Mouse (Mus musculus) bone marrow macrophage, adult 2 months (primary cell): ENCODE measurements around the gene Bpifc. TPM values are rescaled to one million over a fixed set of nuclear protein-coding genes. Genes with fewer than 3 reads are reported as not detected.
A peak's percentile ranks its signal among the peaks of the same experiment; 100 is the strongest.

Source experiments
- H3K27ac ChIP-seq: 2 replicates; pipeline ENCODE4 v1.5.1; 2012; ENCODE audit warnings: low read depth, low read length; ENCODE audit not compliant: insufficient read depth
- H3K4me1 ChIP-seq: 2 replicates; pipeline ENCODE4 v1.6.1; 2012; ENCODE audit warnings: low read length; ENCODE audit not compliant: control insufficient read depth, insufficient read depth
- H3K4me3 ChIP-seq: 2 replicates; pipeline ENCODE4 v1.5.1; 2012; ENCODE audit warnings: mild to moderate bottlenecking, low read length, moderate library complexity; ENCODE audit not compliant: insufficient read depth
- CTCF ChIP-seq: IDR thresholded peaks from 2 replicates; pipeline ENCODE4 v1.5.1; 2012; ENCODE audit warnings: low read depth, mild to moderate bottlenecking, low read length, moderate library complexity
- POLR2A ChIP-seq: IDR thresholded peaks from 2 replicates; pipeline ENCODE4 v1.6.1; 2012; ENCODE audit warnings: mild to moderate bottlenecking, low read depth, low read length, borderline replicate concordance
- polyA plus RNA-seq: library from polyadenylated mRNA; stranded (reverse); fragments of >200 nt; gene quantifications from 2 replicates; pipeline ENCODE4 v1.2.4, GENCODE M21; 2012; ENCODE audit not compliant: missing spikeins, insufficient read depth, insufficient read length

Gene Bpifc
- polyA plus RNA-seq, 1 experiment, result not detected

DNA sequence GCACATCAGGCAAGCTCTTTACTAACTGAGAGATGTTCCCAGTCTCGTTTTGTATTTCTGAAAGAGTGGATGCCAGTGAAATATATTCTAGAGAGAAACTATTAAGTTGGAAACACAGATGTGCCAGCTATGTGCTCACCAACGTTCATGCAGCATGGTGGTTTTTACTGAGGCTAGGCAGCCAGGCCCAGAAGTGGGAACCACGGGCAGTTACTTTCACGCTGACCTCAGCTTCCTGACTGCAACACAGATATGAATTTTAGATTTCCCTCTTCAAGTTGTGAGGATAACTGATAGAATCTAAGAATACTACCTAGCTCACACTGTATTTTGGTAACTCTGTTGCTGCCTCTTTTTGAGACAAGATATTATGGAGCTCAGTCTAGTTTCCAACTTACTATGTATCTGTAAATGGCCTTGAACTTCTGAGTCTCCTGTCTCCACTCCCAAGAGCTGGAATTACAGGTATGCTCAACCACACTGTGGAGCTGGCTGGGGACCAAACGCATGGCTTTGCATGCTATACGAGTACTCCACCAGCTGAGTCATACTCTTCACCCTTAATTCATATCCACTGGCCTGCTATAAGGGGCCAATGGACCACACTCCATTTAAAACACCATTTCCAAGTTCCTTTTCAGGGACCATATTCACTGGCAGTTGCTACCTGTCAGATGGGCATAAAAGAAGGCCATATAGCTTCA, 22.1 kb downstream of the Bpifc start:
- Histone ChIP-seq H3K27ac (no peak overlapping the region), H3K4me1 (no peaks in the 10 kb centered on the region), H3K4me3 (no peak overlapping the region)
- TF ChIP-seq POLR2A (no peak), CTCF (no peak)

DNA sequence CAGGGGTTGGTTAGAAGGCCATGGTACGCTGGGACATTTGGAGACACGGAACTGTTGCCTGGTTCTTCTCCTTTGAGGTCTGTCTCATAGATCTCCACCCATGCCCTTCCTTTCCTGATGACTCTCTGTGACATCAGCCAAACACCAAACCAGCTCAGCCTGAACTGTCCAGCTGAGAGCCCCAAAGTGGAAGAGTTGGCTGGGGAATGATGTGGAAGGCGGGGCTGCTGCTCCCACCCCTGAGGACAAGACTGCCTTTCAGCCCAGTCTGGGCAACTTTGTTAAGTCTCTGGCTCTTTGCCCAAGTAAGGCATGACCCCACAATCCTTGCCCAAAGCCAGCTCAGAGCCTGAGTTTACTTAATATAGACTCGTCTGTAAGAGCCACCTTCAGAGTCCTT, 38.8 kb downstream of the Bpifc start:
- no peak overlapping the region for H3K27ac ChIP-seq
- TF ChIP-seq POLR2A (no peak), CTCF (no peak)
- no peak overlapping the region for H3K4me3 ChIP-seq
- H3K4me1 ChIP-seq, result peaks cover 4% of the 10 kb centered on the region

DNA sequence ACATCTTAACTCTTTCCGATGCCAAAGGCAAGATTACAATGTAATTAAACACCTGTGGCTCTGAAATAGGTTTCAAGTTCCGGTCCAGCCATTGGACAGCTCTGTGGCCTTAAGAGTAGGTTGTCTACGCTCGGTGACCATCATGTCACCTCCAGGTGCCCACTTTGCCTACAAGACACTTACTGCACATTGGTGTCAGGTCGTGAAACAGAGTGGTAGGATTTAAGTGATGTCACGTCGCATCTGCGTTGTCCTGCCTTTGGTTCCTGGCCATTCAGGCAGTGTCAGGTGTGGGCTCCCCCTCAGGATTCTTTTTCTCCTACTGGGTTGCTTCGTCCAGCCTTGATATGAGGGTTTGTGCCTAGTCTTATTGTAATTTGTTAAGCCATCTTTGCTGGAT, 39.9 kb downstream of the Bpifc start:
- TF ChIP-seq CTCF, result no peak
- no peak for TF ChIP-seq POLR2A
- no peak overlapping the region for H3K4me3 ChIP-seq
- no peak overlapping the region for H3K27ac ChIP-seq
- H3K4me1 ChIP-seq, result peaks cover 4% of the 10 kb centered on the region

DNA sequence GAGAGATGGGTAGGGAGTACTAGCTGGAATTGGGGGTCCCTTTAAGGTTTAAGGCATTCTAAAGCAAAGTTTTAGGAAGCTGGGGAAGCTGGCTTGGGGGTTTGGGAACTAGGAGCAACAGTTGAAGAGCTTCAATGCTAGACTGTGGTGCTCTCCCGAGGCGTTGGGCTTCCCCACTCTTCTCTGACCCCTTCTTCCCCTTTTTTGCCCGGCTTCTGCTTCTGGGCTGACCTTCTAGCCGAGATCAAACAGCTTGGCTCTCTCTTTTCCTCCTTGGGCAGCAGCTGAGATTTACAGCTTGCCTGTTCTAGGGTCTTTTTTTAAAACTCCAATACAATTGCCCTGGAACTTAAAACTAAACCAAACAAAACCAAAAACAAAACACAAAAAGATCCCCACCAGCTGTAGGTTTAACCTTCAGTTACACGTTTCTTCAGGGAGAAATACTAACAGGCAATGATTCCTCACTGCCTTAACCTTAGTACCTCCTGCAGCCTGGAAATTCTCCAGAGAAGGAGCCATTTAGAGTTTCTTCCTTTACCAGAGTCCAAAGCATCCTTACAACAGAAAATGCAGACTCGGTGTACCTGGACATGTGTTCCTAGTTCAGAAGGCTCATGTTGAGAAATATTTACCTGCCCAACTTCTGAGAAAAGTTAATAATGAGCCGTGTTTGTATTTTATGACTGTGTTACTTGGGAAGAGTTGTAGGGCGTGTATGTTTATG, 41.6 kb downstream of the Bpifc start:
- Histone ChIP-seq H3K27ac (no peak overlapping the region), H3K4me3 (no peak overlapping the region), H3K4me1 (peaks cover 4% of the 10 kb centered on the region)
- no peak for TF ChIP-seq CTCF
- no peak for TF ChIP-seq POLR2A

DNA sequence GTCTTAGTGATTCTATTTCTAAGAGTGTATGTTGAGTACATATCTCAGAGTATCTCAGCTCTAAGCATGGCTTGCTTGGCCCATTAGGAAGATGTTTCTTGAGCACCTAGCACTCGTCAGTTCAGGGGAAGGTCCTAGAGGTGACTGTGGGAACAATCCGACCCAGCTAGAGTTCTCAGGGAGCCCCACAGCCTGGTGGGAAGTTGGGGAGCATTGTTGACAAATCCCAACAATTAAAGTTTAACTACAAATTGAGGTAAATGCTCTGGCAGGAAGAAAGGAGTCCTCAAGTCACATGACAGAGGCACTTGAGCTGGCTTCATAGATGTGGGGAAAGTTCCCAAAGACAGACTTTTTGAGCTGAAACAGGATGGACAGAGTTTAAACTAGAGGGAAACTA, 43.0 kb downstream of the Bpifc start:
- H3K27ac ChIP-seq, result no peak overlapping the region
- no peak overlapping the region for H3K4me3 ChIP-seq
- peaks cover 4% of the 10 kb centered on the region for H3K4me1 ChIP-seq
- TF ChIP-seq POLR2A (no peak), CTCF (no peak)

DNA sequence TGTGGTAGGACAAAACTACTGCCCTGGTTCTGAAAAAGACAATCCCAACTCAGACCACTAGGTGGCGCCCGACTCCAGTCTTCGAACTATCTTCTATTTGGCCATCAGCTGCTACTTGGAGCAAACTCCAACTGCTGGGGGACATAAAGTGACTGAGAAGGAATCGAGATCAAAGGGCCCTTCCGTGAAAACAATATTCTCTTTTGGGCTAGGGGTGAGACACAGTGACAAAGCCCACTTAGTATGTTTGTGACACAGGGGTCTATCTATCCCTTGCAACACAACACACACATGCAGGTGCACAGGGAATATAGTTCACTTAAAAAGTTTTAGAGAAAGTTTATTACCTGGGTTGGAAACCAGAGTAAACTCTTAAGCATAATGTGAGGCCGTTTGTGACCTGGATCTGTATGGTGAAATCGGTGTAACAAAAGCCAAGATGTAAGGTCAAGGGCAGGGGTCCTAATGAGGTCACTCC, 43.5 kb downstream of the Bpifc start:
- Histone ChIP-seq H3K4me1 (peaks cover 4% of the 10 kb centered on the region), H3K4me3 (no peak overlapping the region), H3K27ac (no peak overlapping the region)
- TF ChIP-seq POLR2A, result no peak
- TF ChIP-seq CTCF, result peak; percentile 61

DNA sequence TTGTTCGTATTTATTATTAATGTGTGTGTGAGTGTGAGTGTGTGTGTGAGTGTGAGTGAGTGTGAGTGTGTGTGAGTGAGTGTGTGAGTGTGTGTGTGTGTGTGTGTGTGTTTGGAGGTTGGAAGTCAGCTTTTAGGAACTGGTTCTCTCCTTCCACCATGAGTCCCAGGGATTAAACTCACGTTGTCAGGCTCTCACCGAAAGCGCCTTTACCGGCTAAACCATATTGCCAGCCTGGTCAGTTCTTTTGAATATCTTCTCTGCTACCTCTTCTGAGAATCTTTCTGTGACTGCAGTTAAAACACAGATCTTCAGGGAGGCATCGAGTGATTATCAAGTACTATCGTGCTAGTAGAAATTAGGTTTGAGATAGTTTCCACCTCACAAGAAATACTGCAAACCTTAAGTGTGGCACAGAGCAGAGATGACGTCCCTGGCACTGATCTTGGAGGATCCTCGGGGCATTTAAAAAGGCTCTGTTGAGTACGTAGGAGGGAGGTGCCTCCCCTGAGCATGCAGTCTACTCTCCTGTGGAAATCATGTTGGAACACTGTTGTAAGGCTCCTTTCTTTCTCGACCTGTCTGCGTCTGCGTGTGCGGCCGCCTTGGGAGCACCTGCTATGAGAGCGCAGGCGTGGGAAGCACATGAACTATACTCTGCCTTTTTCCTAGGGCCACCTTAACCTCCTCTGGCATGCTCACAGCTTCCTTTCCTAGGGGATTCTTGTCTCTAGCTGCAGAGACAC, 44.1 kb downstream of the Bpifc start:
- H3K27ac ChIP-seq, result no peak overlapping the region
- H3K4me1 ChIP-seq, result peaks cover 4% of the 10 kb centered on the region
- no peak for TF ChIP-seq CTCF
- no peak for TF ChIP-seq POLR2A
- H3K4me3 ChIP-seq, result no peak overlapping the region

DNA sequence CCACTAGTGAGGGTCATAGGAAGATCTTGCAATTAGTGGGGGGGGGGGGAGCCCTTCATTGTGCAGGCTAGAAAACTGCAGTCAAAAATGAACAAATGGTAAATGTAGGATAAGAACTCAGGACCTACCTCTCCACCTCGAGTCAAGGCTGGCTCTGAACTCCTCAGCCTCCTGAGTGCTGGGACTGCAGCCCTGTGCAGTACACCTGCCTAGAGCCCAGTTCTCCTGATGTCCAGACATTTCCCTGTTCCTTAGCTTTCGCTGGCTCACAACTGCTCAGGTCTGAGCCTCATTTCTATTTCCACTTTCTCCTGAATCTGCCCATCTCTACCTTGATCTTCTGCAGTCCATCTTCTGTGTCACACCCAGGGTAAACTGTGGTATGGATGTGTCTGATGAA, 45.2 kb downstream of the Bpifc start:
- Histone ChIP-seq H3K4me1 (peaks cover 4% of the 10 kb centered on the region), H3K4me3 (no peak overlapping the region), H3K27ac (no peak overlapping the region)
- no peak for TF ChIP-seq POLR2A
- no peak for TF ChIP-seq CTCF

DNA sequence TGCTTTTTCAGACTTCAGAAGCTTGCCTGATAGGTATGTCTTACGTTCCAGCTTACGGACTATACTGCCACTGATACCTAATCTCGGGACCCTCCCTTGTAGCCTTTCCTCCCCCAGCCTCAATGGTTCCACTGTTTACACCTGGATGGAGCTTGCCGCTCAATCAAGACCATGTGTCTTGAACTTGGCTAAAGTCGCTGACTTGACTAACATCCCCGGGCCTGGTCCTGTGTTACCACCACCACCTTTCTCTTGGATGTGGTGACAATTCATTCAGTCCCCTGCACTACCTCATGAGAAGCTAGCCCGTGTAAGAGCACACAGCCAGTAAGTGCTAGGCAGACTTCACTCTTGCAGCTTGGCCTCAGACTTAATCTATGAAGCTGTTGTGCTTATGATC, 47.4 kb downstream of the Bpifc start:
- Histone ChIP-seq H3K4me1 (no peaks in the 10 kb centered on the region; the same call in 1 of the 2 replicates), H3K27ac (no peak overlapping the region), H3K4me3 (no peak overlapping the region)
- TF ChIP-seq CTCF (no peak), POLR2A (no peak)

DNA sequence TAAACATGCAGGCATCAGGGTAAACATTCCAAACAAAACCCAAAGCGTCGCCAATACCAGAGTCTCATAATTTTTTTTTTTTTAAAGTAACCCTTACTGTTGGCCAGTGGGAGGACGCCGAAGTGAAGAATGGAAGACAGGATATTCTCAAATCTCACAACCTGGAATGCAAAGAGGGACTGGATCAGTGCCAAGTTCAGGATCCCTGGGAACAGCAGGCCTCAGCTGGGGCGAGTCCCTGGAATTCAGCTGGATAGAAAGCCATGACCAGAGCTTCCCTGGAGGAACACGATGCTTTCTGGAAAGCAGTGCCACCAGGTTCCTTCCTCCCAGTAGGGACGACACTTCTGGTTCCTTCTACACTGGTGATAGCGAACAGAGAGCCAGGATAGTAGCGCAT, 48.8 kb downstream of the Bpifc start:
- H3K4me1 ChIP-seq, result no peaks in the 10 kb centered on the region
- no peak overlapping the region for H3K27ac ChIP-seq
- no peak overlapping the region for H3K4me3 ChIP-seq
- TF ChIP-seq CTCF (no peak), POLR2A (no peak)
